Mouse (Mus musculus): ENCODE measurements around the gene Phlda3. TPM values are rescaled to one million over a fixed set of nuclear protein-coding genes. Genes with fewer than 3 reads are reported as not detected.

Gene Phlda3
- polyA plus RNA-seq, 1 experiment from 2014 or later = 87.5 TPM

DNA sequence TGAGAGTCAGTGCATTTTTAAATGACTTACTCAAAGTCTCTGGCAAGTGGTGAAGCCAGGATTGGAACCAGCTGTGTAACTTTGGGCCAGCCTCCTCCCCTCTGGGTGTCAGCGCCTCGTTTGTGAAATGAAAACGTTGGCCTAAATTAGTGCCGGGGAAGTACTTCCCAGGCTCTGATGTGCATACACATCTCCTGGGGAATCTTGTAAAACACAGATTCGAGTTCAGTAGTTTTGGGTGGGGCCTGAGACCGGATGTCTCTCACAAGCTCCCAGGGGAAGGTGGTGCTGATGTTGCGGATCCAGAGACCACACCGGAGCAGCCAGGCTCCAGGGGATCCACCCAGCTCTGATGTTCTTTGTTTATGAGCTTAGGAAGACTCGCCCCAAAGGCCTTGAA lies 10.6 kb upstream of the Phlda3 start:
- WGBS = 52% methylated on average over 9 of the region's 9 CpGs
- Histone ChIP-seq H3K36me3 (ENCODE audit: insufficient read depth, low read length) (peaks cover 8% of the 10 kb centered on the region), H3K27ac (ENCODE audit: low read length) (no peak overlapping the region), H3K9me3 (ENCODE audit: low read length) (no peaks in the 10 kb centered on the region), H3K27me3 (ENCODE audit: insufficient read depth, low read length) (no peaks in the 10 kb centered on the region), H3K4me1 (ENCODE audit: insufficient read depth, low read length) (peaks cover 8% of the 10 kb centered on the region; the same call in 1 of the 2 replicates), H3K4me3 (ENCODE audit: low read length) (no peak overlapping the region), H3K9ac (replicated peaks; ENCODE audit: low read length) (no peak overlapping the region), H3K4me2 (replicated peaks; ENCODE audit: low read depth, low read length) (no peak overlapping the region)
- ATAC-seq (ENCODE audit: low FRiP score, low TSS enrichment) = no peak

DNA sequence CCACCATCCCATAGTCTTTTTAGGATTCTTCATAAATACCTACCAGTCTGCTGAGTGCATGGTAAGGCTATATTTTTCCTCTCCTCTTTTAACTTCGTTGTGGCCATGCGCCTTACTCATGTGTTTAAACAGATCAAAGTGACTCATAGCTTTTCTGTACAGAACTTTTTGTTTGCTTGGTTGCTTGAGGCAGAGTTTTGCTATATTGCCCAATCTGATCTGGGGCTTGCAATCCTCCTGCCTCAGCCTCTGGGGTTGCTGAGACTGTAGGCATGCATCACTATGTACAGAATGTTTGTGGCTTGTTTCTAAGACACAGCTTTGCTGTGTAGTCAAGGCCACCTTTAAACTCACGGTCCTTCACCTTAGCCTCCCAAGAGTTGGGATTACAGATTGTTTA lies 10.0 kb upstream of the Phlda3 start:
- no peak overlapping the region for H3K9ac ChIP-seq (replicated peaks; ENCODE audit: low read length)
- ATAC-seq (ENCODE audit: low FRiP score, low TSS enrichment) = no peak
- H3K4me1 ChIP-seq (ENCODE audit: insufficient read depth, low read length) = peaks cover 13% of the 10 kb centered on the region; the same call in 1 of the 2 replicates
- H3K4me2 ChIP-seq (replicated peaks; ENCODE audit: low read depth, low read length) = no peak overlapping the region
- 81% methylated on average over 3 of the region's 3 CpGs for WGBS
- H3K27ac ChIP-seq (ENCODE audit: low read length) = no peak overlapping the region
- H3K4me3 ChIP-seq (ENCODE audit: low read length) = no peak overlapping the region
- no peaks in the 10 kb centered on the region for H3K27me3 ChIP-seq (ENCODE audit: insufficient read depth, low read length)
- H3K36me3 ChIP-seq (ENCODE audit: insufficient read depth, low read length) = peaks cover 2% of the 10 kb centered on the region
- no peaks in the 10 kb centered on the region for H3K9me3 ChIP-seq (ENCODE audit: low read length)

DNA sequence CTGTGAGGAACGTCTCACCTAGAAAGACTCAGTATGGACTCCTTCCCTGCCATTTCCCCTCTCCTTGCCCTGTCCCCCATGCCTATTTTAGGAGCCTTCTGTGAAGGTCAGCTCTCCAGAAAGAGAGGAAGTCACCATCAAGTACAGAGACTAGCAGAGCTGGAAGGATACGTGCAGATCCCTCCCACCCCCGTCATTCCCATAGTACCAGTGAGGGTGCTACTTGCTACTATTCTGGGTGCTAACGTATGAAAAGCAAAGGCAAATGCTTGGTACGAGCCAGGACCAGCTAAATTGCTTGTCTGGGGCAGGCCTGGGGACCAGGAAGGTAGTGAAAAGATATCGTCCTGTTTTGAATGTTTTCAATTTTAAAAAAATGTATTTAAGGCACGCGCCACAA lies 8.6 kb upstream of the Phlda3 start:
- no peak overlapping the region for H3K9ac ChIP-seq (replicated peaks; ENCODE audit: low read length)
- H3K4me3 ChIP-seq (ENCODE audit: low read length) = no peak overlapping the region
- H3K27me3 ChIP-seq (ENCODE audit: insufficient read depth, low read length) = no peaks in the 10 kb centered on the region
- no peak for ATAC-seq (ENCODE audit: low FRiP score, low TSS enrichment)
- 68% methylated on average over 8 of the region's 8 CpGs for WGBS
- no peak overlapping the region for H3K27ac ChIP-seq (ENCODE audit: low read length)
- H3K4me2 ChIP-seq (replicated peaks; ENCODE audit: low read depth, low read length) = no peak overlapping the region
- peaks cover 13% of the 10 kb centered on the region; the same call in 1 of the 2 replicates for H3K4me1 ChIP-seq (ENCODE audit: insufficient read depth, low read length)
- no peaks in the 10 kb centered on the region for H3K9me3 ChIP-seq (ENCODE audit: low read length)
- no peaks in the 10 kb centered on the region for H3K36me3 ChIP-seq (ENCODE audit: insufficient read depth, low read length)

DNA sequence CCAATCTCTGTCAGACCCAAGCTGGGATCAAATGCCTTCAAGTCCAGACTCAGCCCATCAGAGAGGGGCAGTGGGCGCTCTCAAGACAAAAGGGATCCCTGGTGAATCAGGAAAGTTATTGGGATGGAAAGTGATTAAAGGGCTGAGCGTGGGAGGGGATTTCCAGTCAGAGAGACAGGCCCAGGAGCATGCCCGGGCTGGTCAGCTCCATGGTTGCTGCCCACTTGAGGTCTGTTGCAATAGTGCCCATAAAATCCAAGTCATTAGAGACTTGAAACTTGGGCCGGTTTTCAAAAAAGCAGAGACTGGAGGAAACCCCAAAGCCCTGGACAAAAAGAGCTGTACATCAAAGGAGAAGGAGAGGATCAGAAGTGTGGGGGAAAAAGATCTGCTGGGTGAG lies 6.2 kb upstream of the Phlda3 start:
- Histone ChIP-seq H3K9ac (replicated peaks; ENCODE audit: low read length) (no peak overlapping the region), H3K27me3 (ENCODE audit: insufficient read depth, low read length) (no peaks in the 10 kb centered on the region), H3K4me2 (replicated peaks; ENCODE audit: low read depth, low read length) (no peak overlapping the region), H3K27ac (ENCODE audit: low read length) (peak overlapping the region; percentile 48; the same call in 1 of the 2 replicates), H3K36me3 (ENCODE audit: insufficient read depth, low read length) (no peaks in the 10 kb centered on the region), H3K4me1 (ENCODE audit: insufficient read depth, low read length) (peaks cover 24% of the 10 kb centered on the region), H3K4me3 (ENCODE audit: low read length) (no peak overlapping the region), H3K9me3 (ENCODE audit: low read length) (no peaks in the 10 kb centered on the region)
- WGBS = 38% methylated on average over 4 of the region's 4 CpGs
- ATAC-seq (ENCODE audit: low FRiP score, low TSS enrichment) = no peak

DNA sequence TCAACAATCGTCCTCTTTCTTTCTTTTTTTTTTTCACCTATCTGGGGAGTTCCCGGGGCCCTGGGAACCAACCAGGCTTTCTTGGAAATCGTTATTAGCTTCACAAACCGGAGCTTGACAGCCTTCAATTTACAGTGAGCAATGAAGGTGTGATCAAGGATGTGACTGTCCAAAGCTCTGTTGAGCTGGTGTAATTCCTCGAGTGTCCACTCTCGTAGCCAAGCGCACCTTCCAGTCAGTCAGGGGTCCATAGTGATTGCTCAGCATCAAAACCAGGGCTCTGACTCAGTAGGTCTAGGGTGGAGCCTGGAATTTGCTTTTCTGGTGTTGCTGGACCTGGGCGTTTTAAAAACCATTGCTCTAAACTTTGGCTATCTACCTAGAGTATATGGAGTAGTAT lies 5.7 kb upstream of the Phlda3 start:
- Histone ChIP-seq H3K27me3 (ENCODE audit: insufficient read depth, low read length) (no peaks in the 10 kb centered on the region), H3K4me2 (replicated peaks; ENCODE audit: low read depth, low read length) (no peak overlapping the region), H3K4me3 (ENCODE audit: low read length) (no peak overlapping the region), H3K27ac (ENCODE audit: low read length) (peak overlapping the region; percentile 5; the same call in 1 of the 2 replicates), H3K4me1 (ENCODE audit: insufficient read depth, low read length) (peaks cover 25% of the 10 kb centered on the region), H3K9me3 (ENCODE audit: low read length) (no peaks in the 10 kb centered on the region), H3K36me3 (ENCODE audit: insufficient read depth, low read length) (no peaks in the 10 kb centered on the region), H3K9ac (replicated peaks; ENCODE audit: low read length) (no peak overlapping the region)
- no peak for ATAC-seq (ENCODE audit: low FRiP score, low TSS enrichment)
- 56% methylated on average over 8 of the region's 8 CpGs for WGBS

DNA sequence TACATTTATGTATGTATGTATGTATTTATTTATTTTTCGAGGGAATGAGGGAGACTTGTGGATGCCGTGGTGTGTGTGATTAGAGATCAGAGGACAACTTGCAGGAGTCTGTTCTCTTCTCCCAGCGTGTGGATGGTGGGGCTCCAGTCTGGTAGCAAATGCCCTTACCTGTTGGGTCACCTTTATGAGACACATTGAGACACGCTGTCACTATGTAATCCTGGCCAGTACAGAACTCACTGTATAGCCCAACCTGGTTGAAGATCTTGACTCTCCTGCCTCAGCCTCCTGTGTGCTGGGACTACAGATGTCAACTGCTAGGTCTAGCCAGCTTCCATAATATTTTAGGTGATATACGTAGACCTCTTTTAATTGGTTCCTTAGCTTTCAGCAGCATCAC lies 4.2 kb upstream of the Phlda3 start:
- H3K27ac ChIP-seq (ENCODE audit: low read length) = no peak overlapping the region
- H3K4me2 ChIP-seq (replicated peaks; ENCODE audit: low read depth, low read length) = no peak overlapping the region
- no peaks in the 10 kb centered on the region for H3K36me3 ChIP-seq (ENCODE audit: insufficient read depth, low read length)
- no peak for ATAC-seq (ENCODE audit: low FRiP score, low TSS enrichment)
- H3K4me3 ChIP-seq (ENCODE audit: low read length) = no peak overlapping the region
- H3K9ac ChIP-seq (replicated peaks; ENCODE audit: low read length) = no peak overlapping the region
- H3K4me1 ChIP-seq (ENCODE audit: insufficient read depth, low read length) = peaks cover 32% of the 10 kb centered on the region
- no peaks in the 10 kb centered on the region for H3K9me3 ChIP-seq (ENCODE audit: low read length)
- 90% methylated on average over 5 of the region's 5 CpGs for WGBS
- H3K27me3 ChIP-seq (ENCODE audit: insufficient read depth, low read length) = no peaks in the 10 kb centered on the region

DNA sequence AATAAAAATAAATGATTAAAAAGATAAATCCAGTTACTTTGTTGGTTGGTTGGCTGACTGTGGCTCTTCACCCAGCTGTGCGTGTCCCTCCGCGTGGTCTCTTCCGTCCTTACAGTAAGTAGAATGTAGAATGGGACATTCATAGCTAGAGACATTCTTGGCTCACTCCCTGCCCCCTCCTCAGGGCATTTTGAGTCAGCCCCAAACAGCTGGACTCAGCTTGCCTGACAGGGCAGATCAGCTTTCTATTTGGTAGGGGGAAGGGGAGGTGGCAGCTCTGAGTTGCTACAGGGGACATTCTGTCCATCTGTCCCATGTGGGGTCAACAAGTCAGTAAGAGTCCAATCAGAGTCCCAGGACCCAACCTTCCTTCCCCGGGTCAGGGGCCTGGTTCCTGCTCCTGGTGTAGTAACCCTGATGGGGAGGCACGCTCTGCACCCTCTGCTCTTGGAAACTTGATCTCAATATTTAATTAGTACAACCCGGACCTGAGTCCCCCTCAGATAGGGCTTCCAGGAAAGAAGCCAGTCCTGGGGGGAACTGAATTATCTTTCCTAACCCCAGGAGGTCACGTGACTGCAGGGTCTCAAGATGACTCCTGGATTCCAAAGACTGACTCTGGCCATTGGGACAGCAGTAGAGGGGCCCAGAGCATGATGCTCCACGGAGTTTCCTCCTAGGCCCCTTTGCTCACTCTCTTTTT lies 2.3 kb upstream of the Phlda3 start:
- H3K9ac ChIP-seq (replicated peaks; ENCODE audit: low read length) = no peak overlapping the region
- H3K27ac ChIP-seq (ENCODE audit: low read length) = peak overlapping the region; percentile 10
- ATAC-seq (ENCODE audit: low FRiP score, low TSS enrichment) = peak; percentile 22
- WGBS = 47% methylated on average over 9 of the region's 9 CpGs
- H3K4me2 ChIP-seq (replicated peaks; ENCODE audit: low read depth, low read length) = no peak overlapping the region
- no peak overlapping the region for H3K4me3 ChIP-seq (ENCODE audit: low read length)
- H3K27me3 ChIP-seq (ENCODE audit: insufficient read depth, low read length) = no peaks in the 10 kb centered on the region
- H3K9me3 ChIP-seq (ENCODE audit: low read length) = no peaks in the 10 kb centered on the region
- H3K36me3 ChIP-seq (ENCODE audit: insufficient read depth, low read length) = peaks cover 6% of the 10 kb centered on the region; the same call in 1 of the 2 replicates
- peaks cover 51% of the 10 kb centered on the region for H3K4me1 ChIP-seq (ENCODE audit: insufficient read depth, low read length)

DNA sequence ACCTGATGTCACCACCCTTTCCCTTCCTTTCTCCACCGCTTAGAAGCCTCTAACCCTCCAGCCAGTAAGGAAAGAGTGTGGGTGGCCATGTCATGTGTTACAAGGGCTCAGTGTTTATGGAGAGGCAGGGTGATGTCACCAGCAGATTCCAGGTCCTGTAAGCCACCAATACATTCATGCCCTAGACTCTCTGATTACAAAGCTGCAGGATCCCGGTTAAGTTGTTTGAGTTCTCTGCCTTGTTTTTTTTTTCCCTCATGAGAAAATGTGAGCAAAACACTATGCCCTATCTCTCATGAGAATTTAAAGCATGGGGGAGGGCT lies 1.8 kb upstream of the Phlda3 start:
- ATAC-seq (ENCODE audit: low FRiP score, low TSS enrichment) = no peak
- H3K27ac ChIP-seq (ENCODE audit: low read length) = peak overlapping the region; percentile 10
- H3K4me2 ChIP-seq (replicated peaks; ENCODE audit: low read depth, low read length) = no peak overlapping the region
- peaks cover 57% of the 10 kb centered on the region for H3K4me1 ChIP-seq (ENCODE audit: insufficient read depth, low read length)
- WGBS = 26% methylated on average over 2 of the region's 2 CpGs
- no peak overlapping the region for H3K4me3 ChIP-seq (ENCODE audit: low read length)
- H3K9me3 ChIP-seq (ENCODE audit: low read length) = no peaks in the 10 kb centered on the region
- no peak overlapping the region for H3K9ac ChIP-seq (replicated peaks; ENCODE audit: low read length)
- H3K27me3 ChIP-seq (ENCODE audit: insufficient read depth, low read length) = no peaks in the 10 kb centered on the region
- peaks cover 11% of the 10 kb centered on the region; the same call in 1 of the 2 replicates for H3K36me3 ChIP-seq (ENCODE audit: insufficient read depth, low read length)

DNA sequence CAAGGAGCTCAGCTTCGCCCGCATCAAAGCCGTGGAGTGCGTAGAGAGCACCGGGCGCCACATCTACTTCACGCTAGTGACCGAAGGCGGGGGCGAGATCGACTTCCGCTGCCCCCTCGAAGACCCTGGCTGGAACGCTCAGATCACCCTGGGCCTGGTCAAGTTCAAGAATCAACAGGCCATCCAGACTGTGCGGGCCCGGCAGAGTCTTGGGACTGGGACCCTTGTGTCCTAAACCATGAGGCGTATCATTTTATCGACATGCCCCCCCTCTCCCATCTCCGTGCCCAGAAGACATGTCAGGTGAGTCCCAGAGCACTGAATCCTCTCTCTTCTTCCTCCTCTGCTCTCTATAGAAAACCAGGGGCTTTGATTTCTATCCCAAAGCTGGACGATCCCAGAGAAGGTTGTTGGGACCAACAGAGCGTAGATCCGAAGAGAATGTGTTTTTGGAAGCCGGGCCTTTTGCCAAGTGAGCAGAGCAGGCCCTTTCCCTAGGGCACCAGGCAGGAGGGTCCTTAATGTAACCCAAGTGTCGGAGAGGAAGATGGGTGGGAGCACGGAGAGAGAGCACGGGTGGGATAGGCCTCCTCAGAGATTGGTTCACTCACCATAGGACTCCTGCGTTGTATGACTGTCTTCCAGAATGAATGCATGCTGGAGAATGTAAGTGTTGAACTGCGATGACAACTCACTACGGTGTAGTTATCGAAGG lies 830 bp downstream of the Phlda3 start:
- no peaks in the 10 kb centered on the region for H3K27me3 ChIP-seq (ENCODE audit: insufficient read depth, low read length)
- 10% methylated on average over 30 of the region's 30 CpGs for WGBS
- ATAC-seq (ENCODE audit: low FRiP score, low TSS enrichment) = peak; percentile 4; the same call in 1 of the 2 replicates
- peak overlapping the region; percentile 85 for H3K27ac ChIP-seq (ENCODE audit: low read length)
- no peaks in the 10 kb centered on the region for H3K9me3 ChIP-seq (ENCODE audit: low read length)
- H3K4me2 ChIP-seq (replicated peaks; ENCODE audit: low read depth, low read length) = peak overlapping the region; percentile 84
- H3K4me1 ChIP-seq (ENCODE audit: insufficient read depth, low read length) = peaks cover 76% of the 10 kb centered on the region
- H3K4me3 ChIP-seq (ENCODE audit: low read length) = peak overlapping the region; percentile 74
- peaks cover 15% of the 10 kb centered on the region; the same call in 1 of the 2 replicates for H3K36me3 ChIP-seq (ENCODE audit: insufficient read depth, low read length)
- peak overlapping the region; percentile 96 for H3K9ac ChIP-seq (replicated peaks; ENCODE audit: low read length)

DNA sequence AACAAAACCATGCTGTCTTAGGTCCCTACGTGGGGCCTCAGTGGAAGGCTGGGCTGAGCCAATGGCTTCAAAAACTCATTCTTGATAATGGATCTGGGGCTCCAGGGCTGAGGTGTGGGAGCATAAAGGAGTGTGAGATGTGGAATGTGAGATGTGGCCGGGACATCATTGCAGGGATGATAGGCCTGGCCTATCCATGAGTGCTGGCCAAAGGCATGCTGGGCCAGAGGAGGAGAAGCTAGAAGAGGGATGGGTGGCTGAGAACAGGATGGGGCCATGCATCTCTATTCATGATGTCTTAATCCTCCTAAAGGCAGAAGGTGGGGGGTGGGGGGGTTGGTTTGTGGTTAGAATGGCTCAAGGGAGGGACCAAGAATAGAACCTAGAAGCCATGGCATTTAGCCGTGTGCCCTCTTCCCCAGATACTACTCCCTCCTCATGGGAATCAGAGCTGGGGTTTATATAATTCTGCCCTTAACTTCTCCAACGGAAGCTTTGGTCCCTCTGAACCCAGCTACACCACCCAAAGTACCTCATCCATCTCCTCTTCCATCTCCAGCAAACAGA lies 1.5 kb downstream of the Phlda3 start:
- Histone ChIP-seq H3K27ac (ENCODE audit: low read length) (peak overlapping the region; percentile 85), H3K4me2 (replicated peaks; ENCODE audit: low read depth, low read length) (peak overlapping the region; percentile 84), H3K27me3 (ENCODE audit: insufficient read depth, low read length) (no peaks in the 10 kb centered on the region), H3K4me3 (ENCODE audit: low read length) (peak overlapping the region; percentile 74), H3K4me1 (ENCODE audit: insufficient read depth, low read length) (peaks cover 80% of the 10 kb centered on the region), H3K9ac (replicated peaks; ENCODE audit: low read length) (peak overlapping the region; percentile 96), H3K36me3 (ENCODE audit: insufficient read depth, low read length) (peaks cover 15% of the 10 kb centered on the region; the same call in 1 of the 2 replicates), H3K9me3 (ENCODE audit: low read length) (no peaks in the 10 kb centered on the region)
- 40% methylated on average over 4 of the region's 4 CpGs for WGBS
- ATAC-seq (ENCODE audit: low FRiP score, low TSS enrichment) = no peak
